23 mouse cellular contexts compared by ENCODE assay signal in genomic region chr4:47936470-47937125, GRCm38 (mm10).
DNase-seq lines count a peak whose midpoint lies in the region; ATAC-seq and TF ChIP-seq lines count a peak whose summit lies in the region.
"Had no signal": no experiment of that assay in that cellular context is flagged by ENCODE, and none has a peak within 500 bp of the region (broad histone marks: within the 10 kb centered on the region; RNA-seq: fewer than 3 reads in every experiment).

No protein-coding gene starts in this region.

- no peaks in the 10 kb centered on the region for H3K36me3 ChIP-seq in intestine, embryonic 14.5 days (ENCODE audit: control insufficient read depth, insufficient read depth, low read length)
- H3K36me3 ChIP-seq in stomach, postnatal 0 days (ENCODE audit: control insufficient read depth, insufficient read depth, low read length) = no peaks in the 10 kb centered on the region
- H3K36me3 ChIP-seq: embryonic facial prominence, embryonic 10.5 days; heart, embryonic 15.5 days; hindbrain, embryonic 15.5 days had no signal

- no peak overlapping the region for H3K9ac ChIP-seq in intestine, embryonic 14.5 days (ENCODE audit: low read length)
- H3K9ac ChIP-seq in stomach, postnatal 0 days (ENCODE audit: low read length) = no peak overlapping the region
- H3K9ac ChIP-seq: forebrain, embryonic 13.5 days; forebrain, postnatal 0 days; heart, embryonic 15.5 days; hindbrain, embryonic 15.5 days had no signal

- no peak for TF ChIP-seq CTCF in stomach, postnatal 0 days (IDR thresholded peaks at IDR 0.05; ENCODE audit: low read depth)

- H3K4me3 ChIP-seq in intestine, embryonic 14.5 days (ENCODE audit: low read depth, low read length) = no peak overlapping the region
- no peak overlapping the region for H3K4me3 ChIP-seq in stomach, postnatal 0 days (ENCODE audit: low read depth, low read length)
- H3K4me3 ChIP-seq: embryonic facial prominence, embryonic 10.5 days; forebrain, embryonic 13.5 days; gastrocnemius, adult 2 months; heart, embryonic 15.5 days; hindbrain, embryonic 15.5 days had no signal

- H3K4me2 ChIP-seq in intestine, embryonic 14.5 days (ENCODE audit: low read length) = no peak overlapping the region
- no peak overlapping the region for H3K4me2 ChIP-seq in stomach, postnatal 0 days (replicated peaks; ENCODE audit: low read depth)
- H3K4me2 ChIP-seq: forebrain, embryonic 13.5 days; heart, embryonic 11.5 days; heart, embryonic 15.5 days; hindbrain, embryonic 15.5 days had no signal

- DNase-seq in heart, adult 11 months = peak; percentile 25
- no peak for DNase-seq in heart, postnatal 14 days
- DNase-seq in intestine, embryonic 14.5 days (ENCODE audit: low spot score) = no peak
- peak; percentile 63 for DNase-seq in large intestine, adult 2 months (ENCODE audit: low read depth, low spot score)
- DNase-seq in stomach, postnatal 0 days (ENCODE audit: low spot score) = peak; percentile 26
- DNase-seq in frontal cortex, postnatal 36 days (ENCODE audit: low spot score in 2 of 2) = no peak
- no peak for DNase-seq in urinary bladder, postnatal 14 days (ENCODE audit: low spot score)
- DNase-seq: adrenal gland, postnatal 36 days; cerebellum, adult 2 months; cerebellum, postnatal 10 days; forebrain, postnatal 0 days; gastrocnemius, adult 2 months; gastrocnemius, postnatal 25 days; heart, adult 18-20 months; heart, postnatal 36 days had no signal

- peaks cover 4% of the 10 kb centered on the region; the same call in 1 of the 2 replicates for H3K9me3 ChIP-seq in intestine, embryonic 14.5 days (ENCODE audit: control insufficient read depth, low read length)
- H3K9me3 ChIP-seq in stomach, postnatal 0 days (ENCODE audit: control insufficient read depth, low read length) = no peaks in the 10 kb centered on the region
- H3K9me3 ChIP-seq: forebrain, embryonic 13.5 days; heart, embryonic 15.5 days; hindbrain, embryonic 15.5 days had no signal

- H3K4me1 ChIP-seq in intestine, embryonic 14.5 days (replicated peaks; ENCODE audit: control insufficient read depth, insufficient read depth, low read length) = no peaks in the 10 kb centered on the region
- H3K4me1 ChIP-seq in stomach, postnatal 0 days (replicated peaks; ENCODE audit: control insufficient read depth, insufficient read depth) = no peaks in the 10 kb centered on the region
- H3K4me1 ChIP-seq: embryonic facial prominence, embryonic 10.5 days; forebrain, embryonic 13.5 days; heart, embryonic 15.5 days; hindbrain, embryonic 15.5 days had no signal

- ATAC-seq in intestine, embryonic 14.5 days (replicated peaks; ENCODE audit: low FRiP score, low TSS enrichment, low read depth) = peak; percentile 87
- ATAC-seq in stomach, postnatal 0 days (ENCODE audit: low FRiP score, low TSS enrichment) = peak; percentile 95
- ATAC-seq: activated CD4-positive, CD25-positive, alpha-beta regulatory T cell, adult 4 months; forebrain, embryonic 13.5 days; forebrain, postnatal 0 days; Patski had no signal

- H3K27ac ChIP-seq in intestine, embryonic 14.5 days (ENCODE audit: low read depth) = 0 out of 2 replicates have a peak overlapping the region, but pooled peaks have one; percentile 47
- H3K27ac ChIP-seq in stomach, postnatal 0 days (replicated peaks) = 0 out of 2 replicates have a peak overlapping the region, but pooled peaks have one; percentile 30
- H3K27ac ChIP-seq: embryonic facial prominence, embryonic 10.5 days; forebrain, embryonic 13.5 days; gastrocnemius, adult 2 months; heart, embryonic 15.5 days; hindbrain, embryonic 15.5 days had no signal

- intact Hi-C loops in heart, postnatal 14 days (cut with DNase I) = no loop called here

- 57% methylated on average over 7 of the region's 7 CpGs for WGBS in intestine, embryonic 14.5 days
- 31% methylated on average over 7 of the region's 7 CpGs for WGBS in large intestine, adult 2 months
- 39% methylated on average over 7 of the region's 7 CpGs for WGBS in stomach, postnatal 0 days

- H3K27me3 ChIP-seq in intestine, embryonic 14.5 days (replicated peaks; ENCODE audit: control insufficient read depth, insufficient read depth, low read length) = no peaks in the 10 kb centered on the region
- no peaks in the 10 kb centered on the region for H3K27me3 ChIP-seq in stomach, postnatal 0 days (ENCODE audit: control insufficient read depth, insufficient read depth, low read length)
- H3K27me3 ChIP-seq: CH12.LX; heart, embryonic 15.5 days; hindbrain, embryonic 15.5 days; Patski had no signal

- no peak for TF ChIP-seq EP300 in stomach, postnatal 0 days (optimal IDR thresholded peaks at IDR 0.05)

Comparison
In these comparisons a context has a peak if more than half of its experiments do, and no peak if none do; other contexts are left out.
1. DNase-seq: peak in heart, adult 11 months (single experiment), large intestine, adult 2 months (single experiment) and stomach, postnatal 0 days (single experiment); none in heart, postnatal 14 days (0 of 2), intestine, embryonic 14.5 days (single experiment), frontal cortex, postnatal 36 days (0 of 2) and urinary bladder, postnatal 14 days (single experiment).